Comparison of ENCODE assay signal across 8 mouse cellular contexts in genomic region chr2:25054221-25055067, GRCm38 (mm10). TPM values are rescaled to one million over a fixed set of nuclear protein-coding genes. Genes with fewer than 3 reads are reported as not detected.
DNase-seq lines count a peak whose midpoint lies in the region; ATAC-seq and TF ChIP-seq lines count a peak whose summit lies in the region.

Gene Nsmf, plus strand, starts transcription at chr2:25054355.

- no peaks in the 10 kb centered on the region for H3K27me3 ChIP-seq in forebrain, embryonic 12.5 days
- H3K27me3 ChIP-seq in heart, postnatal 0 days (ENCODE audit: control insufficient read depth, insufficient read depth, low read length): no peaks in the 10 kb centered on the region
- H3K27me3 ChIP-seq in liver, embryonic 16.5 days (ENCODE audit: control insufficient read depth, insufficient read depth, low read depth, low read length): no peaks in the 10 kb centered on the region
- H3K27me3 ChIP-seq in neural tube, embryonic 13.5 days: no peaks in the 10 kb centered on the region
- no peaks in the 10 kb centered on the region for H3K27me3 ChIP-seq in testis, adult 2 months (ENCODE audit: control insufficient read depth, insufficient read depth, low read length)

- no peaks in the 10 kb centered on the region for H3K9me3 ChIP-seq in forebrain, embryonic 12.5 days
- H3K9me3 ChIP-seq in heart, postnatal 0 days (replicated peaks; ENCODE audit: control insufficient read depth, low read length): no peaks in the 10 kb centered on the region
- no peaks in the 10 kb centered on the region for H3K9me3 ChIP-seq in liver, embryonic 16.5 days (replicated peaks; ENCODE audit: control insufficient read depth, low read length)
- no peaks in the 10 kb centered on the region for H3K9me3 ChIP-seq in neural tube, embryonic 13.5 days

- TF ChIP-seq POLR2A in testis, adult 2 months (IDR thresholded peaks at IDR 0.05; ENCODE audit: control insufficient read depth, low read depth, low read length): peak; percentile 69

- H3K27ac ChIP-seq in forebrain, embryonic 12.5 days: peak within 1 kb of the TSS; percentile 50
- H3K27ac ChIP-seq in heart, postnatal 0 days (ENCODE audit: low read depth): peak within 1 kb of the TSS; percentile 31; the same call in 1 of the 2 replicates
- H3K27ac ChIP-seq in liver, embryonic 16.5 days (ENCODE audit: low read length): no peak within 1 kb of the TSS
- peak within 1 kb of the TSS; percentile 7 for H3K27ac ChIP-seq in neural tube, embryonic 13.5 days (replicated peaks)
- no peak within 1 kb of the TSS for H3K27ac ChIP-seq in testis, adult 2 months (ENCODE audit: control insufficient read depth, insufficient read depth, low read depth, low read length)

- peaks cover 20% of the 10 kb centered on the region for H3K4me1 ChIP-seq in forebrain, embryonic 12.5 days
- H3K4me1 ChIP-seq in heart, postnatal 0 days (ENCODE audit: control insufficient read depth, insufficient read depth): peaks cover 7% of the 10 kb centered on the region; the same call in 1 of the 2 replicates
- peaks cover 12% of the 10 kb centered on the region for H3K4me1 ChIP-seq in liver, embryonic 16.5 days (ENCODE audit: control insufficient read depth, low read depth, low read length)
- peaks cover 26% of the 10 kb centered on the region for H3K4me1 ChIP-seq in neural tube, embryonic 13.5 days (replicated peaks)
- H3K4me1 ChIP-seq in testis, adult 2 months (ENCODE audit: control insufficient read depth, insufficient read depth, low read length): peaks cover 16% of the 10 kb centered on the region

- H3K36me3 ChIP-seq in forebrain, embryonic 12.5 days (replicated peaks): peaks cover 25% of the 10 kb centered on the region
- peaks cover 27% of the 10 kb centered on the region for H3K36me3 ChIP-seq in heart, postnatal 0 days (replicated peaks; ENCODE audit: control insufficient read depth, insufficient read depth, low read length)
- H3K36me3 ChIP-seq in liver, embryonic 16.5 days (ENCODE audit: control insufficient read depth, insufficient read depth): peaks cover 3% of the 10 kb centered on the region; the same call in 1 of the 2 replicates
- peaks cover 36% of the 10 kb centered on the region for H3K36me3 ChIP-seq in neural tube, embryonic 13.5 days
- H3K36me3 ChIP-seq in testis, adult 2 months (ENCODE audit: control insufficient read depth, insufficient read depth, low read length): peaks cover 2% of the 10 kb centered on the region

- H3K4me3 ChIP-seq in forebrain, embryonic 12.5 days (replicated peaks): peak within 1 kb of the TSS; percentile 85
- H3K4me3 ChIP-seq in heart, postnatal 0 days (ENCODE audit: low read depth, low read length): peak within 1 kb of the TSS; percentile 91
- peak within 1 kb of the TSS; percentile 73 for H3K4me3 ChIP-seq in liver, embryonic 16.5 days (ENCODE audit: low read depth, low read length)
- peak within 1 kb of the TSS; percentile 59 for H3K4me3 ChIP-seq in neural tube, embryonic 13.5 days
- peak within 1 kb of the TSS; percentile 81 for H3K4me3 ChIP-seq in testis, adult 2 months (ENCODE audit: control insufficient read depth, low read depth, low read length)

- H3K4me2 ChIP-seq in forebrain, embryonic 12.5 days: peak within 1 kb of the TSS; percentile 91
- peak within 1 kb of the TSS; percentile 90 for H3K4me2 ChIP-seq in heart, postnatal 0 days (ENCODE audit: low read depth, low read length)
- peak within 1 kb of the TSS; percentile 91 for H3K4me2 ChIP-seq in liver, embryonic 16.5 days (ENCODE audit: low read depth, low read length)
- H3K4me2 ChIP-seq in neural tube, embryonic 13.5 days: peak within 1 kb of the TSS; percentile 83

- WGBS in forebrain, embryonic 12.5 days: 6% methylated on average over 47 of the region's 47 CpGs
- WGBS in heart, postnatal 0 days: 5% methylated on average over 45 of the region's 47 CpGs
- 6% methylated on average over 43 of the region's 47 CpGs for whole genome bisulfite sequencing in liver, embryonic 16.5 days (ENCODE audit: insufficient replicate concordance)
- 5% methylated on average over 47 of the region's 47 CpGs for WGBS in neural tube, embryonic 13.5 days

- DNase-seq in CD8-positive naive resting alpha-beta T cell, adult 2 months (ENCODE audit: low read depth in 2 of 2, low spot score in 2 of 2): peak; percentile 53 to 74
- peak; percentile 74 for DNase-seq in c-Kit-positive CD71-positive TER-119-negative erythroid progenitor cells, embryonic 14.5 days (ENCODE audit: low read depth)
- DNase-seq in heart, postnatal 0 days (ENCODE audit: low spot score): peak; percentile 87
- DNase-seq in kidney, postnatal 4 days: peak; percentile 93 to 94

- no peak for TF ChIP-seq EP300 in heart, postnatal 0 days (IDR thresholded peaks at IDR 0.05; ENCODE audit: low read depth)

- H3K9ac ChIP-seq in forebrain, embryonic 12.5 days: peak within 1 kb of the TSS; percentile 82
- H3K9ac ChIP-seq in heart, postnatal 0 days (replicated peaks; ENCODE audit: low read depth, low read length): peak within 1 kb of the TSS; percentile 81
- H3K9ac ChIP-seq in liver, embryonic 16.5 days (ENCODE audit: low read depth, low read length): peak within 1 kb of the TSS; percentile 74
- H3K9ac ChIP-seq in neural tube, embryonic 13.5 days: peak within 1 kb of the TSS; percentile 77

- peak; percentile 94 for ATAC-seq in forebrain, embryonic 12.5 days (ENCODE audit: low FRiP score)
- peak; percentile 90 for ATAC-seq in heart, postnatal 0 days (ENCODE audit: insufficient read depth, low read depth)
- ATAC-seq in liver, embryonic 16.5 days (ENCODE audit: low read depth): peak; percentile 92
- peak; percentile 91 for ATAC-seq in neural tube, embryonic 13.5 days (ENCODE audit: low read depth)

- TF ChIP-seq CTCF in heart, postnatal 0 days (IDR thresholded peaks at IDR 0.05; ENCODE audit: low read depth): peak; percentile 6; the same call in 1 of the 2 replicates
- no peak for TF ChIP-seq CTCF in testis, adult 2 months (IDR thresholded peaks at IDR 0.05; ENCODE audit: control insufficient read depth, insufficient read depth, insufficient replicate concordance, low read depth, low read length)

RNA-seq across cellular contexts. Expression of gene Nsmf, which starts in this region (rescaled TPM):
- polyA plus RNA-seq in forebrain, embryonic 12.5 days (2016; fragmentation: Nextera tagmentation; extraction: Ambion mirVana): 103 and 112 TPM in 2 replicates
- 68.3 and 86.7 TPM in 2 replicates for total RNA-seq in heart, postnatal 0 days (2014; rRNA removed; ENCODE audit: low replicate concordance)
- 33.5 and 36.0 TPM in 2 replicates for polyA plus RNA-seq in heart, postnatal 0 days (2015; fragmentation: Nextera tagmentation; extraction: Ambion mirVana)
- 9.5 and 10.8 TPM in 2 replicates for polyA plus RNA-seq in liver, embryonic 16.5 days (2015; fragmentation: Nextera tagmentation; extraction: Ambion mirVana)
- 125 and 134 TPM in 2 replicates for polyA plus RNA-seq in neural tube, embryonic 13.5 days (2015; fragmentation: Nextera tagmentation; extraction: Ambion mirVana)
- 69.1 and 78.2 TPM in 2 replicates for polyA plus RNA-seq in testis, adult 2 months (2012; rRNA removed)

Comparison
In these comparisons a context has a peak if more than half of its experiments do, and no peak if none do; other contexts are left out.
1. H3K27ac ChIP-seq: peak in forebrain, embryonic 12.5 days (single experiment), heart, postnatal 0 days (single experiment) and neural tube, embryonic 13.5 days (single experiment); none in liver, embryonic 16.5 days (single experiment) and testis, adult 2 months (single experiment).
2. Peak in every context shown above with its lines, with median percentiles within 50 percentile points of each other: DNase-seq, ATAC-seq, H3K4me2 ChIP-seq, H3K4me3 ChIP-seq and H3K9ac ChIP-seq.